Mouse (Mus musculus): ENCODE measurements at regions not wholly inside any gene's neighbourhood (a gene's known extent, or its start where the extent isn't known, plus 50 kb on each side); places are given as distances from the start of the nearest gene placed in this dataset.
A peak's percentile ranks its signal among the peaks of the same experiment; 100 is the strongest.

DNA sequence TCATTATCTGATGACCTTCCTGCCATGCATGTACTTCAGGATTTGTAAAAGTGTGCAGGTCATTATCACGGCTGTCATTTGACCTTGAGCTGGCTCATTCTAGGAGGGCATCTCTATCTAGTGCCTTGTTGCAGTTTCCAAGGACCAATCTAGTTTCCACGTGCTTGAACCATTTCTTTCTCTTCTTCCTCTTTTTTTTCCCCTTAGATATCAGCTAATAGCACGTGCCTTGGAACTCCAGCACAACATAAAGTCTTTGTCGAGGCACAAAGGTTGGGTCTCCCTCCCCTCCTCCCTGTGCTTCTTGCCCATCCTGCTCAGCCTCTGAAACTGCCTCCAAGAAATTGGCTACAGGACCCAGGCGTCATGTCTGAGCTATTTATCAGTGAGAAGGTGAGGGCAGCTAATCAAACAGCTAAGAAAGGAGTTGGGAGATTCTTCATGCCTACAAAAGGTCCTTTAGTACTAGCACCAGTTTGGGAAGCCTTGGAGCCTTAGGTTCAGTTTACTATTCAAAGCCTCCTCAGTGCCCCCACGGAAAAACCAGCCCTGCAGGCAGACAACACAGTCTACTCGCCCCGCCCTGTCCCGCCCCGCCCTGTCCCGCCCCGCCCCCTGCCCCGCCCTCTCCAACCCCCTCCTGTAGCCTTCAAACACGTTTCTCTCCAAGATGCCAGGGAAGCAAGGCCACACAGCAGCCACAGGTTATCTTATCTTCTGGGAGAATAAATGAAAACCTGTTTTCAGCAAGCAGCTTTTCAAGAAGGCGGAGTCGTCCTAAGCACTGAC, 80.5 kb upstream of the Tapt1 start:
- 0 out of 2 replicates have a peak, but pooled peaks cover 2% of the 10 kb centered on the region for H3K27me3 ChIP-seq (ENCODE audit: low read depth, poor library complexity, severe bottlenecking)
- 0 out of 2 replicates have a peak overlapping the region, but pooled peaks have one; percentile 22 for H3K4me3 ChIP-seq
- H3K4me1 ChIP-seq: peaks cover 22% of the 10 kb centered on the region
- WGBS: 14% methylated on average over 16 of the region's 16 CpGs
- 0 out of 2 replicates have a peak overlapping the region, but pooled peaks have one; percentile 31 for H3K27ac ChIP-seq
- no peaks in the 10 kb centered on the region for H3K36me3 ChIP-seq
- H3K9me3 ChIP-seq (replicated peaks): no peaks in the 10 kb centered on the region
- peak; percentile 39 for DNase-seq (ENCODE audit: low spot score)

- WGBS: 30% methylated on average over 14 of the region's 14 CpGs
- DNase-seq (ENCODE audit: low spot score): peak; percentile 85
- no peaks in the 10 kb centered on the region for H3K9me3 ChIP-seq (replicated peaks)
- H3K27me3 ChIP-seq (ENCODE audit: low read depth, poor library complexity, severe bottlenecking): 0 out of 2 replicates have a peak, but pooled peaks cover 6% of the 10 kb centered on the region
- H3K4me3 ChIP-seq: peak overlapping the region; percentile 17; the same call in 1 of the 2 replicates
- H3K4me1 ChIP-seq: peaks cover 26% of the 10 kb centered on the region
- peak overlapping the region; percentile 27 for H3K27ac ChIP-seq
- H3K36me3 ChIP-seq: no peaks in the 10 kb centered on the region
Measured at GRCm38 (mm10) chr5:44303886-44304855, 77.7 kb upstream of the Tapt1 start.

DNA sequence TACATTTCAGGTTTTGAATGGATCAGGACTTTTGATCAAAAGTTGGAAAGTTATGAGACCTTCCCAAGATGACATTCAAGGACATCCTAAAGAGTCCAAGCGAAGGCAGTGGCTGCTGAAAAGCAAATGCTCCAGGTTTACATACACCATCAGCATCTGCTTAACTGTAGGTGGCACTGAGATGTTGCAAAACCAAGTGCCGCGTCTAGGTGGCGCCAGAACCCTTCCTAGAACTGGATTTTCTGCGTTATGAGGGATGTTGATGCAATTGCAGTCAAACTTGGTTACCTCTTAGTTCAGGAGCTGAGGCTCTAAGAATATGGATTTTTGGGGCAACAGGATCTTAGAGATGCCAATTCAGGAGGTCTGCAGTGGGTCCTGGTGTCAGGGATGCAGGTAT, 58.0 kb upstream of the Tapt1 start:
- Histone ChIP-seq H3K9me3 (replicated peaks) (no peaks in the 10 kb centered on the region), H3K27ac (no peak overlapping the region), H3K27me3 (ENCODE audit: low read depth, poor library complexity, severe bottlenecking) (no peaks in the 10 kb centered on the region), H3K36me3 (no peaks in the 10 kb centered on the region), H3K4me1 (peaks cover 3% of the 10 kb centered on the region), H3K4me3 (no peak overlapping the region)
- DNase-seq (ENCODE audit: low spot score): peak; percentile 87
- 9% methylated on average over 5 of the region's 5 CpGs for WGBS
